Mouse (Mus musculus) kidney, embryonic 16.5 days (tissue): ENCODE results near the gene Capn5. TPM values are rescaled to one million over a fixed set of nuclear protein-coding genes. Genes with fewer than 3 reads are reported as not detected.

Experiments used
- ATAC-seq: fragments of 200-750 bp; cut with Nextera tagmentation; 2 replicates; pipeline ENCODE4 v1.8.0; 2017; ENCODE audit warnings: moderate TSS enrichment; ENCODE audit not compliant: low FRiP score, low TSS enrichment
- H3K27ac ChIP-seq: fragments of 300-500 bp; sonication (generic); 2 replicates; pipeline ENCODE4 v1.5.1; 2014; ENCODE audit warnings: low read length
- H3K27me3 ChIP-seq: fragments of 300-500 bp; sonication (generic); 2 replicates; pipeline ENCODE4 v1.6.1; 2014; ENCODE audit warnings: low read length, control low read depth, mixed read lengths; ENCODE audit not compliant: insufficient read depth
- H3K36me3 ChIP-seq: fragments of 300-500 bp; sonication (generic); 2 replicates; pipeline ENCODE4 v1.6.1; 2014; ENCODE audit warnings: low read length, control low read depth, mixed read lengths; ENCODE audit not compliant: insufficient read depth
- H3K4me1 ChIP-seq: fragments of 300-500 bp; sonication (generic); 2 replicates; pipeline ENCODE4 v1.6.1; 2014; ENCODE audit warnings: low read length, control low read depth, mixed read lengths; ENCODE audit not compliant: insufficient read depth
- H3K4me2 ChIP-seq: fragments of 300-500 bp; sonication (generic); replicated peaks from 2 replicates; pipeline ENCODE4 v1.6.1; 2014; ENCODE audit warnings: low read depth, low read length
- H3K4me3 ChIP-seq: fragments of 300-500 bp; sonication (generic); 2 replicates; pipeline ENCODE4 v1.5.1; 2014; ENCODE audit warnings: mild to moderate bottlenecking, low read length
- H3K9ac ChIP-seq: fragments of 300-500 bp; sonication (generic); replicated peaks from 2 replicates; pipeline ENCODE4 v1.6.1; 2014; ENCODE audit warnings: low read length
- H3K9me3 ChIP-seq: fragments of 300-500 bp; sonication (generic); 2 replicates; pipeline ENCODE4 v1.6.1; 2016; ENCODE audit warnings: low read length, control low read depth
- WGBS: fragments of 180-500 bp; shearing (Covaris S2); extraction: QIAGEN DNeasy Blood & Tissue Kit; methylation state at CpG from one replicate; pipeline ENCODE4 v1.1.7; 2014; 5-methylcytosine and 5-hydroxymethylcytosine counted together
- polyA plus RNA-seq: library from polyadenylated mRNA; unstranded; fragments of >200 nt; fragmentation: Nextera tagmentation; extraction: Ambion mirVana; gene quantifications from 2 replicates; pipeline ENCODE4 v1.2.1, GENCODE M21; 2015

Gene Capn5
- polyA plus RNA-seq, 1 experiment from 2014 or later, result 17.4 TPM

DNA sequence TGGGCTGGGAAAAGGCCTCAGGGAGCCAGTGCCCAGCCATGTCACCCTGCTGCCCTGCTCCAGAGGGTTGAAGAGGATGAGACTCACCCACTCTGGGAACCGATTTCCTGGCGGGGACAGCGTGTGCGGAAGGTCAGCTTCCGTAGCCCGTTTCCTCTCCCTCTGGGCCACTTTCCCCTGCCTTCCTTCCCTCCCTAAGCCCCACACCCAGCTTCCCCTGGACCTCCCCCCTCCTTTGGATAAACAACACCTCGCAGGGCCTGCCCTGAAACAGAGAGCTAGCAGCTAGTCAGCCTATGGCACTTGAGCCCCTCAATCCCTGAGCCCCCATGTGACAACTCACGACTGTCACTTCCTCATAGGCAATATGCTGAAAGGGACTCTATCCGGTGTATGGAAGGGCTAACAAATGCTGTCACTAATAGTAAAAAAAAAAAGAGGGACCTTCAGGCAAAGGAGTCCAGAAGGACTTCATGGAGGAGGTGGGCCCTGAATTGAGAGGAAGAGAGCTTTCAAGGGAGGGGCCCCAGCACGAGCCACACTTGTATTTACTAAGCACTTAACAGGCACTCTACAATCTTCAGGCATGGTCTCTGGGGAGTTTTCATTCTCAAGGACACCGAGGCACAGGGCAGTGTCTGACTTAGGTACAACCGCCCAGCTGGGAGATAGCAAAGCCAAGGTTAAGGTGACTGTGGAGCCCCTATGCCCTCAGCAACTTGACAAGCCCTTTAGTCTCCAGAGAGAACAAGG is 93.4 kb downstream of the Capn5 start:
- Histone ChIP-seq H3K9ac (peak overlapping the region; percentile 28; the same call in 1 of the 2 replicates), H3K4me2 (peak overlapping the region; percentile 17; the same call in 1 of the 2 replicates), H3K36me3 (no peaks in the 10 kb centered on the region), H3K4me3 (0 out of 2 replicates have a peak overlapping the region, but pooled peaks have one; percentile 12), H3K9me3 (no peaks in the 10 kb centered on the region), H3K27ac (peak overlapping the region; percentile 59; the same call in 1 of the 2 replicates), H3K27me3 (no peaks in the 10 kb centered on the region), H3K4me1 (peaks cover 22% of the 10 kb centered on the region; the same call in 1 of the 2 replicates)
- WGBS, result 35% methylated on average over 12 of the region's 12 CpGs
- peak; percentile 13; the same call in 1 of the 2 replicates for ATAC-seq

DNA sequence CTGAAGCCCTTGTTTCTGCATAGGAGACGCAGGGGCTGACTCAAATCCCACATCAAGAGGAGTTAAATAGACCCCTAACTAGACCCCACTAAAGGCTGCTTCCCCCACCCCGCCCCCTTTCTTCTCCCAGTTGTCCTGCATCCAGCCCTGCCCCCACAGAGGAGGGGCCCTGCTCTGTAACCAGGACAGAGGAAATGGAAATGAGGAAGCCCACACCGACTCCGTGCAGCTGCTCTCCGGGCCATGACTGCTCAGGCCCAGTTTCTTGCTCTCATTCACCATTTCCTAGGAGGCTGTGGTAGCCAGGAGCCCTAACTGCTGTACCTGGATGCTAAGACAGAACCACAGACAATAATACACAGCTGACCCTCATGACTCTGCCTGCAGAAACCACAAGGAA is 95.7 kb downstream of the Capn5 start:
- H3K4me1 ChIP-seq, result peaks cover 22% of the 10 kb centered on the region; the same call in 1 of the 2 replicates
- no peaks in the 10 kb centered on the region for H3K36me3 ChIP-seq
- H3K27ac ChIP-seq, result no peak overlapping the region
- no peak overlapping the region; the same call in 1 of the 2 replicates for H3K9ac ChIP-seq
- H3K9me3 ChIP-seq, result no peaks in the 10 kb centered on the region
- WGBS, result 13% methylated on average over 5 of the region's 5 CpGs
- no peak overlapping the region for H3K4me2 ChIP-seq
- no peak overlapping the region for H3K4me3 ChIP-seq
- no peaks in the 10 kb centered on the region for H3K27me3 ChIP-seq
- no peak for ATAC-seq

DNA sequence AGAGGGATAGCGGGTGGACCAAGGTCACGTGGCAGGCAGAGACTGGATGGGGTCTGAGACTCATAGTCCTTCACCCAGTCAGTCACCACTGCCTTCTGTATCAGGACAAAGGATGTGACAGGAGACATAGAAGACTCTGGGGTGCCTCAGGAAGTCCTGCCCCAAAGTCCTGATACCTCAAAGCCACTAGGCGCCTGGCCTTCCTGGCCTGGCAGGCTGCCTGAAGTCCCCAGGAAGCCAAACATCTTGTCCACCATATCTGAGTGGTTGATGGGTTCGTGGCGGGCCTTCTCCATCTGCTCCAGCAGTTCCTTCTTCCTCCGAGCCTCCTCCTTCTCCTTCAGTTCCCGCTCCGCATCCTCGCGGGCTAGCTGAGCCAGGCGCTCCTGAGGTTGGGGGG is 100.6 kb downstream of the Capn5 start:
- Histone ChIP-seq H3K27me3 (no peaks in the 10 kb centered on the region), H3K9me3 (no peaks in the 10 kb centered on the region), H3K9ac (no peak overlapping the region), H3K4me1 (0 out of 2 replicates have a peak, but pooled peaks cover 5% of the 10 kb centered on the region), H3K36me3 (0 out of 2 replicates have a peak, but pooled peaks cover 4% of the 10 kb centered on the region), H3K4me2 (no peak overlapping the region), H3K27ac (no peak overlapping the region), H3K4me3 (no peak overlapping the region)
- ATAC-seq, result no peak
- 84% methylated on average over 11 of the region's 11 CpGs for WGBS

DNA sequence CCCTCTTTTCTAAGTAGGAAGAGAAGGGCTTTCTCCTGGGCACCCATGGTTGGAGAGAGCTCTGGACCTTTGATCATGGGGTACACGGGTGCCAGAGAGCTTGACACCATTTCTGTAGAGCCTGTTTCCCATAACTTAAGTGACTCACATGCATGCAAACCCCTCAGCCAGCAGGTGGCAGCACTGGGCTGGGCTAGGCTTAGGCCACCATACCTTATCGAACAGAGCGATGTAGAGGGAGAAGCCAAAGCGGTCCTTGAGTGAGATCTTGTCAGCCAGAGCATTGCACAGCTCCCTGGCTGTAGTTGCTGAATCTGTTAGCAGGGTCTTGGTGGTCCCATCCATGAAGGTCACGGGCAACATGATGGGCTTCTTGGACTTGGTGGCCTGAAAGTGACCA is 106.5 kb downstream of the Capn5 start:
- no peaks in the 10 kb centered on the region for H3K9me3 ChIP-seq
- no peak overlapping the region for H3K4me2 ChIP-seq
- H3K27ac ChIP-seq, result no peak overlapping the region
- 29% methylated on average over 5 of the region's 5 CpGs for WGBS
- ATAC-seq, result peak; percentile 59
- H3K4me3 ChIP-seq, result no peak overlapping the region
- H3K4me1 ChIP-seq, result no peaks in the 10 kb centered on the region
- H3K36me3 ChIP-seq, result 0 out of 2 replicates have a peak, but pooled peaks cover under 1% of the 10 kb centered on the region
- H3K27me3 ChIP-seq, result no peaks in the 10 kb centered on the region
- H3K9ac ChIP-seq, result no peak overlapping the region

Other genes starting within 250 kb of the Capn5 start
- gene Myo7a, start 58.8 kb downstream of the Capn5 start, polyA plus RNA-seq, result 15.2 and 18.5 TPM in 2 replicates
- gene Omp, start 32.8 kb downstream of the Capn5 start, polyA plus RNA-seq, result 0.49 and 0.81 TPM in 2 replicates
- gene B3gnt6, start 21.2 kb upstream of the Capn5 start, polyA plus RNA-seq, result 0.06 and 0.09 TPM in 2 replicates
- gene Acer3, start 142.9 kb upstream of the Capn5 start, polyA plus RNA-seq, result 27.4 and 32.3 TPM in 2 replicates
- 7.3 and 9.9 TPM in 2 replicates for gene Tsku, start 183.1 kb upstream of the Capn5 start, polyA plus RNA-seq